21 mouse cellular contexts compared by ENCODE assay signal in genomic region chr12:5736066-5736465, GRCm38 (mm10).
DNase-seq lines count a peak whose midpoint lies in the region; ATAC-seq and TF ChIP-seq lines count a peak whose summit lies in the region.
"Had no signal": no experiment of that assay in that cellular context is flagged by ENCODE, and none has a peak within 500 bp of the region (broad histone marks: within the 10 kb centered on the region; RNA-seq: fewer than 3 reads in every experiment).

No protein-coding gene starts in this region.

- no peaks in the 10 kb centered on the region for H3K27me3 ChIP-seq in lung, embryonic 14.5 days (ENCODE audit: insufficient read depth, low read length)
- H3K27me3 ChIP-seq in intestine, embryonic 16.5 days (replicated peaks; ENCODE audit: control insufficient read depth, insufficient read depth, low read length) = no peaks in the 10 kb centered on the region; the same call in 1 of the 2 replicates
- no peaks in the 10 kb centered on the region for H3K27me3 ChIP-seq in limb, embryonic 10.5 days (ENCODE audit: low read depth, poor library complexity, severe bottlenecking)
- no peaks in the 10 kb centered on the region for H3K27me3 ChIP-seq in heart, embryonic 11.5 days (ENCODE audit: control insufficient read depth, insufficient read depth, low read length)
- H3K27me3 ChIP-seq: embryonic facial prominence, embryonic 13.5 days; embryonic facial prominence, embryonic 15.5 days; forebrain, embryonic 12.5 days had no signal

- no peak for ATAC-seq in lung, embryonic 14.5 days (ENCODE audit: insufficient read depth)
- peak; percentile 88 for ATAC-seq in intestine, embryonic 16.5 days
- ATAC-seq in heart, embryonic 11.5 days (replicated peaks; ENCODE audit: insufficient number of reproducible peaks, low FRiP score, low TSS enrichment) = no peak
- ATAC-seq: forebrain, embryonic 14.5 days; forebrain, embryonic 16.5 days had no signal

- DNase-seq in lung, embryonic 14.5 days = peak; percentile 5
- no peak for DNase-seq in lung, adult 18-20 months
- DNase-seq in limb, embryonic 10.5 days (ENCODE audit: low spot score) = no peak
- DNase-seq in layer of hippocampus, adult 8-10 months (ENCODE audit: low spot score in 2 of 2) = no peak
- DNase-seq: adrenal gland, adult 2 months; adrenal gland, postnatal 10 days; adrenal gland, postnatal 25 days; cerebellum, adult 11 months; cerebellum, adult 18-20 months; cerebellum, adult 8-10 months; cerebellum, adult 9-11 months; cerebellum, postnatal 14 days; cerebellum, postnatal 36 days had no signal

- no peak for TF ChIP-seq CTCF in lung, embryonic 14.5 days (IDR thresholded peaks at IDR 0.05; ENCODE audit: low read depth)

- no peaks in the 10 kb centered on the region for H3K9me3 ChIP-seq in lung, embryonic 14.5 days (ENCODE audit: low read depth, low read length)
- H3K9me3 ChIP-seq in intestine, embryonic 16.5 days (ENCODE audit: control insufficient read depth, low read length) = no peaks in the 10 kb centered on the region
- H3K9me3 ChIP-seq in limb, embryonic 10.5 days (replicated peaks) = no peaks in the 10 kb centered on the region
- H3K9me3 ChIP-seq in heart, embryonic 11.5 days (replicated peaks; ENCODE audit: control insufficient read depth, low read length) = no peaks in the 10 kb centered on the region
- H3K9me3 ChIP-seq: embryonic facial prominence, embryonic 13.5 days; embryonic facial prominence, embryonic 15.5 days; forebrain, embryonic 12.5 days had no signal

- H3K27ac ChIP-seq in lung, embryonic 14.5 days (ENCODE audit: low read depth) = no peak overlapping the region
- H3K27ac ChIP-seq in intestine, embryonic 16.5 days (ENCODE audit: low read length) = no peak overlapping the region
- 0 out of 2 replicates have a peak overlapping the region, but pooled peaks have one; percentile 50 for H3K27ac ChIP-seq in limb, embryonic 10.5 days
- no peak overlapping the region for H3K27ac ChIP-seq in heart, embryonic 11.5 days (ENCODE audit: low read depth, low read length)
- H3K27ac ChIP-seq: embryonic facial prominence, embryonic 13.5 days; embryonic facial prominence, embryonic 15.5 days; forebrain, embryonic 12.5 days had no signal

- no peak overlapping the region for H3K4me3 ChIP-seq in lung, embryonic 14.5 days (ENCODE audit: low read depth, low read length)
- no peak overlapping the region for H3K4me3 ChIP-seq in intestine, embryonic 16.5 days (ENCODE audit: low read length)
- no peak overlapping the region for H3K4me3 ChIP-seq in limb, embryonic 10.5 days
- no peak overlapping the region for H3K4me3 ChIP-seq in heart, embryonic 11.5 days (ENCODE audit: low read depth, low read length)
- H3K4me3 ChIP-seq: embryonic facial prominence, embryonic 13.5 days; embryonic facial prominence, embryonic 15.5 days; erythroblast, embryonic 14.5 days; forebrain, embryonic 12.5 days had no signal

- no peak overlapping the region for H3K9ac ChIP-seq in lung, embryonic 14.5 days
- H3K9ac ChIP-seq in intestine, embryonic 16.5 days (ENCODE audit: low read depth, low read length) = no peak overlapping the region
- no peak overlapping the region for H3K9ac ChIP-seq in heart, embryonic 11.5 days (ENCODE audit: low read depth, low read length)
- H3K9ac ChIP-seq: embryonic facial prominence, embryonic 13.5 days; embryonic facial prominence, embryonic 15.5 days; forebrain, embryonic 12.5 days had no signal

- WGBS in lung, embryonic 14.5 days = 18% methylated on average over 1 of the region's 1 CpGs
- WGBS in intestine, embryonic 16.5 days = 43% methylated on average over 1 of the region's 1 CpGs
- 50% methylated on average over 1 of the region's 1 CpGs for WGBS in limb, embryonic 10.5 days
- 48% methylated on average over 1 of the region's 1 CpGs for WGBS in heart, embryonic 11.5 days (ENCODE audit: insufficient replicate concordance)

- no peaks in the 10 kb centered on the region for H3K36me3 ChIP-seq in lung, embryonic 14.5 days (ENCODE audit: insufficient read depth)
- no peaks in the 10 kb centered on the region for H3K36me3 ChIP-seq in intestine, embryonic 16.5 days (ENCODE audit: control insufficient read depth, insufficient read depth, low read length)
- no peaks in the 10 kb centered on the region for H3K36me3 ChIP-seq in limb, embryonic 10.5 days
- no peaks in the 10 kb centered on the region for H3K36me3 ChIP-seq in heart, embryonic 11.5 days (ENCODE audit: control insufficient read depth, insufficient read depth, low read length)
- H3K36me3 ChIP-seq: embryonic facial prominence, embryonic 13.5 days; embryonic facial prominence, embryonic 15.5 days; forebrain, embryonic 12.5 days had no signal

- no peaks in the 10 kb centered on the region for H3K4me1 ChIP-seq in lung, embryonic 14.5 days (ENCODE audit: insufficient read depth)
- no peaks in the 10 kb centered on the region for H3K4me1 ChIP-seq in intestine, embryonic 16.5 days (ENCODE audit: control insufficient read depth, insufficient read depth, low read length)
- H3K4me1 ChIP-seq in limb, embryonic 10.5 days = peaks cover 20% of the 10 kb centered on the region
- no peaks in the 10 kb centered on the region for H3K4me1 ChIP-seq in heart, embryonic 11.5 days (ENCODE audit: control insufficient read depth, insufficient read depth, low read length)
- H3K4me1 ChIP-seq: embryonic facial prominence, embryonic 13.5 days; embryonic facial prominence, embryonic 15.5 days had no signal

- H3K4me2 ChIP-seq in lung, embryonic 14.5 days = no peak overlapping the region
- no peak overlapping the region for H3K4me2 ChIP-seq in intestine, embryonic 16.5 days (ENCODE audit: low read depth, low read length)
- H3K4me2 ChIP-seq in heart, embryonic 11.5 days = no peak overlapping the region
- H3K4me2 ChIP-seq: embryonic facial prominence, embryonic 13.5 days; embryonic facial prominence, embryonic 15.5 days; forebrain, embryonic 12.5 days had no signal
